Mouse (Mus musculus): ENCODE results near the gene Taf6. TPM values are rescaled to one million over a fixed set of nuclear protein-coding genes. Genes with fewer than 3 reads are reported as not detected.

The Taf6 gene
- total RNA-seq, 2 experiments from 2014 or later, result 20.8 to 24.8 TPM

- intact Hi-C loops (cut with DNase I; ENCODE audit: low total_unique reads), result no loop called here
- peak; percentile 55 for DNase-seq
Observed at GRCm38 (mm10) chr5:138187661-138188306, 533 bp upstream of the Taf6 start.

GRCm38 (mm10) chr5:138173217-138173616 is 14.0 kb downstream of the Taf6 start:
- intact Hi-C loops (cut with DNase I; ENCODE audit: low total_unique reads), result no loop called here
- no peak for DNase-seq

DNA sequence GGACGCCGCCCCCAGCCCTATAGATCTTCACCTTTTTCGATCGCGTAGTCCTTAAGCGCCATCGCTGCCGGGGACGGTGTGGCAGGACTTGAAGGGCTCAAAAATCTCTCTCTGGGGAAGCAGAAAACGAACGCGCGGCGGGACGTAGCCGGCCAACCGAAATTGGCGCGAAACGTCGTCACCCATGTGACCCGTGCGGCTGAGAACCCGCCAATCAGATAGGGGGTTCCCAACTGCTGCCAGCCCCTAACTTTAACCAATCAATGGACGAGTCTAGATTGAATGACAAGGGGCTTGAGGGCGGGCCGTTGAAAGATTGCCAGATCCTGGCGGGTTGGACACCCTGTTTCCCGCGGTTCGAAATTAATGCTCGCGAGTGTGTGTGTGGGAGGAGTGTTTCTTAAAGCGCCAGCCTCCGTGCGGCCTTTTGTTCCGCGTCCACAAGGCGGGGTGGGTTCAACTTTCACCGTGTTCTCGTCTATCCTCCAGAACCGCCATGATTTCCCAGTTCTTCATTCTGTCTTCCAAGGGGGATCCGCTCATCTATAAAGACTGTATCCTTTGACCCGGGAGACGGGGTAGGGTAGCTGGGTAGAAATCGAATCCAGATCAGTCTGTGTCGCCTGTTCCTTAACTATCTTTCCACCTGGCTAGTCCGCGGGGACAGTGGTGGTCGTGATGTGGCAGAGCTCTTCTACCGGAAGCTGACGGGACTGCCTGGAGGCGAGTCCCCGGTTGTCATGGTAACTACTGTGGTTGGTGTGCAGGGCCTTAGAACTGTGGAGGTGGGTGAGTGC is 15.4 kb downstream of the Taf6 start, which contains the start of the genes Ap4m1 and Mcm7:
Ap4m1 (plus strand) TSS at position 308 of the 797 bp plus-strand sequence.
Mcm7 (minus strand) TSS at position 728 of the 797 bp plus-strand sequence.
- intact Hi-C loops (cut with DNase I; ENCODE audit: low total_unique reads), result no loop called here
- peak; percentile 98 for DNase-seq

GRCm38 (mm10) chr5:138170936-138171561 is 16.2 kb downstream of the Taf6 start:
- intact Hi-C loops (cut with DNase I; ENCODE audit: low total_unique reads), result no loop called here
- DNase-seq, result peak; percentile 97

DNA sequence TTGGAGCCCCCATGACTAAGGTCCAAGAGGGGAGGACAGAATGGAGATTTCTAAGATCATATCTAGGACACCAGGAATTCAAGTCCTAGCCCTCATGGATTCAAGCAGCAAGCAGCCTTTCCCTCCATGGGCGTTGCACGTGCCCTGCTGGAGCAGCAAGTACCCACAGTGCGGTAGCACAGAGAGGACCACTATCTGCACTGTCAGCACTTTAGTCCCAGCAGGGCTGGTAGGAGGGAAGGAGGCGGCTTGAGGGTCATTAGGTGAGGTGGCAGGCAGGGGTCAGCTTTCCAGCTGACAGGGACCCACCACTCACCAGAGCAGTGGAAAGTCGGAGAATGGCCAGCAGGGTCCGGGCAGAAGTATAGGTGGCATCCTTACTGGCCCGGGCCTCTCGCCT is 21.7 kb downstream of the Taf6 start:
- no peak for DNase-seq
- intact Hi-C loops (cut with DNase I; ENCODE audit: low total_unique reads), result no loop called here

DNA sequence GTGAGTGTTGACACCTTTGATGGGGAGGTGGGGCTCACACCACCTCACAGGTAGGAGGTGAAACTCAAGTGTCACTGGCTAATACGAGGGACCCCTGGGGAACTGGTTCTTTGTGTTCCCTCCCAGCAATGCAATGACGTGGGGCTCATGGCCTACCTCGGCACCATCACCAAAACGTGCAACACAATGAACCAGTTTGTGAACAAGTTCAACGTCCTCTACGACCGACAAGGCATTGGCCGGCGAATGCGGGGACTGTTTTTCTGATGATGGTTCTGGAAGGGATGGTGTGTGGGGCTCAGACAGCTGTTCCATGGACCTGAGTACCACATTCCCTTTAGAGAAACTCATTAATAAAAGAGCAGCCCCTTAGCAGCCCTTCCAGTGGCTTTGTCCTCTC is 23.6 kb downstream of the Taf6 start:
- intact Hi-C loops (cut with DNase I; ENCODE audit: low total_unique reads), result no loop called here
- DNase-seq, result no peak

- no peak for DNase-seq
Observed at GRCm38 (mm10) chr5:138163046-138163445, 24.2 kb downstream of the Taf6 start.

DNA sequence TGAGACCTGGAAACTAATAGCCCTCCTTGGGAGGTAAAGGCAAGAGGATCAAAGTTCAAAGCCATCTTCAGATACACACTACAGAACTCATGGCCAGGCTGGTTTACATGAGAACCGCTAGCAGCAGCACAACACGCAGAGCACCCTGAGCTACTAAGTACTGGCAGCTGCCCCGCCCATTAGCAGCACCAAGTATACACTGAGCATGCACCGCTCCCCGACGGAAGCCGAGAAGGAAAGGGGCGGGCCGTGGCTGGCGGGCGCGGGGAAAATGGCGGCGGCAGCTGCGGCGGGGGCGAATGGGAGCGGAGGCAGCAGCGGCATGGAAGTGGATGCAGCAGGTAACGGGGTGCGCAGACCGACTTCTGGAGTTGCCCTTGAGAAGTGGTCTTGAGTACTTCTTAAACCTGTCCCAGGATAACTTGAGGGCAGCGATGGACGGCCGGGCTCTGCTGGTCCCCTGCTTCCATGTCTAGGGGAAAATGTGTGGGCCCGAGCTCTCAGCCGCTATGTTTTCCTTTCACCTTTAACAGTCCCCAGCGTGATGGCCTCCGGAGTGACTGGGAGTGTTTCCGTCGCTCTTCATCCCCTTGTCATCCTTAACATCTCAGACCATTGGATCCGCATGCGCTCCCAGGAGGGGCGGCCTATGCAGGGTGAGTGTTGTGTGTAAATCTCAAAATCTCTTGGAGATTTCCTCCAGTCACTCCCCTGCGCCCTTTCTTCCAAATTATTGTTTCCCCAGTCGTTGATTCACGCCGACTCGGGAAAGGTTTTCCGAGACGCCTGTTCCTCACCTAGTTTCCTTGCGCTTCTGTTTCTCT is 26.2 kb downstream of the Taf6 start, which contains the start of gene Cops6:
Cops6 (plus strand) TSS at position 230 of the 824 bp plus-strand sequence.
- intact Hi-C loops (cut with DNase I; ENCODE audit: low total_unique reads), result no loop called here
- DNase-seq, result peak; percentile 96

More at GRCm38 (mm10) chr5:138163046-138163445, 24.2 kb downstream of the Taf6 start:
- intact Hi-C loops (cut with DNase I; ENCODE audit: low total_unique reads), result no loop called here

DNA sequence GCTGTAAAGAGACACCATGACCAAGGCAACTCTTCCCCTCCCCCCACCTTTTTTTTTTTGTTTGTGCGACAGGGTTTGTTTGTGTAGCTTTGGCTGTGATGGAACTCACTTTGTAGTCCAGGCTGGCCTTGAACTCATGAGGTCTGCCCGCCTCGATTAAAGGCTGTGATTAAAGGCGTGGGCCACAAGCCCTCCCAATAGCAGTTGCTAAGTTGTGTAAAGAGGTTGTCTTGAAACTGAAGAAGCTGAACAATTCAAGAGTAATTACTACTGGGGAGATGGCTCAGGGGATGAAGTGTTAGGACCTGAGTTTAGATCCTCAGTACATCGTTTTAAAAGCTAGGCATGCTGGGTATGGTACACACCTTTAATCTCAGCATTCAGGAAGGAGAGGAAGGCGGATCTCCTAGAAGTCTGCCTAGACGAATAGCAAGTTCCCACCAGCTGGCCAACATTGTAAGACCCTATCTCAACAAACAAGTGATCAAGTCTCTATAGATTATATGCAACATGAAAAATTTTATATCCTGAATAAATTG is 27.0 kb downstream of the Taf6 start:
- no peak for DNase-seq

GRCm38 (mm10) chr5:138155443-138155976 is 31.7 kb downstream of the Taf6 start, which contains the start of gene Zfp113:
TSS of gene Zfp113 (minus strand) at chr5:138155744.
- intact Hi-C loops (cut with DNase I; ENCODE audit: low total_unique reads), result no loop called here
- DNase-seq, result peak; percentile 81

More for the DNA sequence above, 27.0 kb downstream of the Taf6 start:
- intact Hi-C loops (cut with DNase I; ENCODE audit: low total_unique reads), result no loop called here

GRCm38 (mm10) chr5:138154390-138154789 is 32.9 kb downstream of the Taf6 start:
- intact Hi-C loops (cut with DNase I; ENCODE audit: low total_unique reads), result no loop called here
- DNase-seq, result no peak

GRCm38 (mm10) chr5:138138585-138138984 is 48.7 kb downstream of the Taf6 start:
- intact Hi-C loops (cut with DNase I; ENCODE audit: low total_unique reads), result loop anchor here (10.0 kb wide), 1 partner anchor 244 kb away; no protein-coding TSS in a partner anchor
- DNase-seq, result no peak

GRCm38 (mm10) chr5:138137935-138138549 is 49.2 kb downstream of the Taf6 start:
- DNase-seq, result no peak
- intact Hi-C loops (cut with DNase I; ENCODE audit: low total_unique reads), result loop anchor here (10.0 kb wide), 1 partner anchor 243 kb away; no protein-coding TSS in a partner anchor

- DNase-seq, result no peak
- intact Hi-C loops (cut with DNase I; ENCODE audit: low total_unique reads), result loop anchor here (10.0 kb wide), 1 partner anchor 242 kb away; no protein-coding TSS in a partner anchor
Observed at GRCm38 (mm10) chr5:138137257-138137656, 50.0 kb downstream of the Taf6 start.

- intact Hi-C loops (cut with DNase I; ENCODE audit: low total_unique reads), result loop anchor here (10.0 kb wide), 1 partner anchor 238 kb away; no protein-coding TSS in a partner anchor
- DNase-seq, result no peak
Observed at GRCm38 (mm10) chr5:138132425-138133064, 54.7 kb downstream of the Taf6 start.
